Mouse (Mus musculus) megakaryocyte progenitor cell, adult 5-6 weeks (primary cell): ENCODE measurements at regions not wholly inside any gene's neighbourhood (a gene's known extent, or its start where the extent isn't known, plus 50 kb on each side); places are given as distances from the start of the nearest gene placed in this dataset.

ENCODE experiments used
- ATAC-seq: replicated peaks from 2 replicates; pipeline ENCODE4 v1.8.0; 2016; ENCODE audit warnings: mild to moderate bottlenecking, moderate TSS enrichment, inconsistent platforms; ENCODE audit not compliant: poor library complexity

- no peak for ATAC-seq
Measured at GRCm38 (mm10) chr16:45033268-45033667, 59.9 kb upstream of the Ccdc80 start.

- ATAC-seq, result no peak
Measured at GRCm38 (mm10) chr16:45034401-45034800, 58.8 kb upstream of the Ccdc80 start.

GRCm38 (mm10) chr16:45036806-45037520 lies 56.2 kb upstream of the Ccdc80 start:
- ATAC-seq, result no peak

GRCm38 (mm10) chr16:45037521-45037888 lies 55.7 kb upstream of the Ccdc80 start:
- ATAC-seq, result no peak

GRCm38 (mm10) chr16:45038261-45039036 lies 54.8 kb upstream of the Ccdc80 start:
- 0 out of 2 replicates have a peak, but pooled peaks have one; percentile 39 for ATAC-seq
